Mouse (Mus musculus) C2C12 (cell line): ENCODE data around the gene Acad10. TPM values are rescaled to one million over a fixed set of nuclear protein-coding genes. Genes with fewer than 3 reads are reported as not detected.

Experiments
- H3K27me3 ChIP-seq: one replicate; pipeline ENCODE4 v1.6.1; 2011; ENCODE audit not compliant: control insufficient read depth, insufficient read depth, insufficient read length
- H3K36me3 ChIP-seq: one replicate; pipeline ENCODE4 v1.6.1; 2011; ENCODE audit not compliant: control insufficient read depth, insufficient read depth
- H3K4me3 ChIP-seq: one replicate; pipeline ENCODE4 v1.5.1; 2011; ENCODE audit warnings: mild to moderate bottlenecking, control low read depth; ENCODE audit not compliant: poor library complexity, insufficient read depth, severe bottlenecking
- H3K79me2 ChIP-seq: one replicate; pipeline ENCODE4 v1.6.1; 2011; ENCODE audit not compliant: control insufficient read depth, insufficient read depth
- H3K79me3 ChIP-seq: one replicate; pipeline ENCODE4 v1.6.1; 2011; ENCODE audit warnings: low read depth, control low read depth
- H3ac ChIP-seq: one replicate; pipeline ENCODE3; 2011; ENCODE audit warnings: low read depth; ENCODE audit not compliant: control insufficient read depth, insufficient read length
- CEBPB ChIP-seq: IDR thresholded peaks from one replicate; pipeline ENCODE4 v1.6.1; 2011; ENCODE audit warnings: low read depth, mild to moderate bottlenecking, control low read depth, moderate library complexity
- CTCF ChIP-seq: IDR thresholded peaks from one replicate; pipeline ENCODE4 v1.5.1; 2011; ENCODE audit not compliant: control insufficient read depth, insufficient read depth, insufficient read length
- FOSL1 ChIP-seq: IDR thresholded peaks from one replicate; pipeline ENCODE4 v1.8.0; 2011; ENCODE audit warnings: mild to moderate bottlenecking, low read length; ENCODE audit not compliant: poor library complexity, insufficient read depth, severe bottlenecking
- MAX ChIP-seq: IDR thresholded peaks from one replicate; pipeline ENCODE4 v1.6.1; 2011; ENCODE audit warnings: mild to moderate bottlenecking, control low read depth
- MYOD1 ChIP-seq: IDR thresholded peaks from one replicate; pipeline ENCODE4 v1.6.1; 2011; ENCODE audit warnings: low read depth; ENCODE audit not compliant: control insufficient read depth, insufficient read length
- MYOG ChIP-seq: IDR thresholded peaks from one replicate; pipeline ENCODE4 v1.6.1; 2011; ENCODE audit not compliant: control insufficient read depth, insufficient read length; ENCODE audit errors: extremely low read depth
- USF1 ChIP-seq: IDR thresholded peaks from one replicate; pipeline ENCODE4 v1.6.1; 2011; ENCODE audit warnings: low read depth, mild to moderate bottlenecking, control low read depth, moderate library complexity
- polyA plus RNA-seq: library from polyadenylated mRNA; unstranded; fragments of >200 nt; fragmentation: generic; extraction: Trizol; gene quantifications from one replicate; pipeline ENCODE4 v1.2.1, GENCODE M21; 2012; ENCODE audit warnings: missing spikeins

Gene Acad10
- polyA plus RNA-seq, 1 experiment, result 1.8 TPM

DNA sequence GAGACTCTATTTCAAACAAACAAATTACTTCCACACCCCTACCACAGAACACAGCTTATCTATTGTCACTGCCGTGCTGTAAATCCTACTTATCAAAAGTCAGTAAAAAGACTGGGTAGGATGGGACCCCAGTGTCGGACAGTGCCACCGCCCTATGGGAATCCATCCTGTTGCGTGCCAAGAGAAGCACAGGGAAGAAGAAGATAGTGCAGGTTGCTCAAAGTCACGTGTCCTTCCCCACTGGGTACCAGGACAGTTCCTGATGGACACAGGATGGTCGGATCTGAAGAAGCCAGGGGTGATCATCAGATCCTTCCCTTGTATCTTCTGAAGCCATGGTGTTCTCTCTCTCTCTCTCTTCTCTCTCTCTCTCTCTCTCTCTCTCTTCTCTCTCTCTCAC, 64.6 kb downstream of the Acad10 start:
- Histone ChIP-seq H3K79me3 (peaks cover 21% of the 10 kb centered on the region), H3K36me3 (no peaks in the 10 kb centered on the region), H3K4me3 (no peak overlapping the region), H3K27me3 (no peaks in the 10 kb centered on the region), H3ac (no peak overlapping the region), H3K79me2 (peaks cover 27% of the 10 kb centered on the region)
- TF ChIP-seq USF1 (no peak), CTCF (no peak), FOSL1 (no peak), MYOG (no peak), CEBPB (no peak), MAX (no peak), MYOD1 (no peak)

- H3K4me3 ChIP-seq, result no peak overlapping the region
- H3ac ChIP-seq, result no peak overlapping the region
- H3K36me3 ChIP-seq, result peaks cover 7% of the 10 kb centered on the region
- H3K79me3 ChIP-seq, result peaks cover 26% of the 10 kb centered on the region
- TF ChIP-seq CTCF (no peak), CEBPB (no peak), FOSL1 (no peak), MAX (no peak), MYOD1 (no peak), MYOG (no peak), USF1 (no peak)
- no peaks in the 10 kb centered on the region for H3K27me3 ChIP-seq
- H3K79me2 ChIP-seq, result peaks cover 36% of the 10 kb centered on the region
These were observed 65.5 kb downstream of the Acad10 start for GRCm38 (mm10) chr5:121594714-121595313.

GRCm38 (mm10) chr5:121593451-121594401, 66.6 kb downstream of the Acad10 start, which contains the start of gene Aldh2:
Gene Aldh2 (minus strand): TSS chr5:121593824.
- Histone ChIP-seq H3K79me3 (peaks cover 34% of the 10 kb centered on the region), H3K79me2 (peaks cover 47% of the 10 kb centered on the region), H3ac (peak within 1 kb of the TSS; percentile 90), H3K27me3 (no peaks in the 10 kb centered on the region), H3K36me3 (peaks cover 7% of the 10 kb centered on the region), H3K4me3 (peak within 1 kb of the TSS; percentile 63)
- TF ChIP-seq CTCF (no peak), FOSL1 (no peak), USF1 (peak; percentile 97), MAX (peak; percentile 57), MYOG (no peak), CEBPB (no peak), MYOD1 (no peak)

GRCm38 (mm10) chr5:121592816-121593407, 67.4 kb downstream of the Acad10 start:
- Histone ChIP-seq H3K36me3 (peaks cover 7% of the 10 kb centered on the region), H3K79me2 (peaks cover 55% of the 10 kb centered on the region), H3K79me3 (peaks cover 34% of the 10 kb centered on the region), H3ac (peak overlapping the region; percentile 90), H3K4me3 (peak overlapping the region; percentile 63), H3K27me3 (no peaks in the 10 kb centered on the region)
- TF ChIP-seq MAX (no peak), USF1 (no peak), FOSL1 (no peak), CTCF (no peak), MYOG (no peak), CEBPB (no peak), MYOD1 (no peak)

GRCm38 (mm10) chr5:121592064-121592815, 68.1 kb downstream of the Acad10 start:
- Histone ChIP-seq H3K79me2 (peaks cover 62% of the 10 kb centered on the region), H3K27me3 (no peaks in the 10 kb centered on the region), H3ac (peak overlapping the region; percentile 3), H3K4me3 (peak overlapping the region; percentile 63), H3K36me3 (peaks cover 11% of the 10 kb centered on the region), H3K79me3 (peaks cover 41% of the 10 kb centered on the region)
- TF ChIP-seq USF1 (no peak), MYOG (no peak), MAX (no peak), MYOD1 (no peak), CEBPB (no peak), CTCF (no peak), FOSL1 (no peak)
